Mouse (Mus musculus) spleen, postnatal 10 days (tissue): ENCODE data around the gene Them7.
A peak's percentile ranks its signal among the peaks of the same experiment; 100 is the strongest.

ENCODE experiments used
- DNase-seq, 2 experiments: peaks; one replicate each; pipeline ENCODE4 v3.0.0; 2021 to 2022; ENCODE audit warnings: low spot score in 2 of 2

Them7 gene

GRCm38 (mm10) chr2:105235380-105236115 is 11.4 kb downstream of the Them7 start:
- DNase-seq = no peak

GRCm38 (mm10) chr2:105237424-105237823 is 13.3 kb downstream of the Them7 start:
- no peak for DNase-seq

GRCm38 (mm10) chr2:105237841-105238240 is 13.7 kb downstream of the Them7 start:
- DNase-seq = no peak

- no peak for DNase-seq
Measured at GRCm38 (mm10) chr2:105238775-105239174, 14.7 kb downstream of the Them7 start.

GRCm38 (mm10) chr2:105240631-105241030 is 16.5 kb downstream of the Them7 start:
- no peak for DNase-seq

GRCm38 (mm10) chr2:105242940-105243339 is 18.8 kb downstream of the Them7 start:
- no peak for DNase-seq

- DNase-seq = no peak
Measured at GRCm38 (mm10) chr2:105244733-105245132, 20.6 kb downstream of the Them7 start.

GRCm38 (mm10) chr2:105251978-105252377 is 27.9 kb downstream of the Them7 start:
- no peak for DNase-seq

GRCm38 (mm10) chr2:105252824-105253223 is 28.7 kb downstream of the Them7 start:
- DNase-seq = no peak

- DNase-seq = no peak
Measured at GRCm38 (mm10) chr2:105255457-105255856, 31.3 kb downstream of the Them7 start.

- no peak for DNase-seq
Measured at GRCm38 (mm10) chr2:105256427-105257071, 32.4 kb downstream of the Them7 start.

GRCm38 (mm10) chr2:105257376-105257775 is 33.3 kb downstream of the Them7 start:
- DNase-seq = no peak

GRCm38 (mm10) chr2:105261335-105261734 is 37.2 kb downstream of the Them7 start:
- DNase-seq = no peak

GRCm38 (mm10) chr2:105263219-105263618 is 39.1 kb downstream of the Them7 start:
- no peak for DNase-seq

- no peak for DNase-seq
Measured at GRCm38 (mm10) chr2:105282407-105283077, 58.4 kb downstream of the Them7 start.

GRCm38 (mm10) chr2:105283811-105284210 is 59.7 kb downstream of the Them7 start:
- no peak for DNase-seq

GRCm38 (mm10) chr2:105284855-105285254 is 60.7 kb downstream of the Them7 start:
- no peak for DNase-seq

GRCm38 (mm10) chr2:105295823-105296222 is 71.7 kb downstream of the Them7 start:
- no peak for DNase-seq

- peak in 1 of 2 experiments; percentile 16 for DNase-seq
Measured at GRCm38 (mm10) chr2:105298888-105299287, 74.8 kb downstream of the Them7 start.

- DNase-seq = no peak
Measured at GRCm38 (mm10) chr2:105301082-105301481, 77.0 kb downstream of the Them7 start.

GRCm38 (mm10) chr2:105301531-105301930 is 77.4 kb downstream of the Them7 start:
- no peak for DNase-seq

- no peak for DNase-seq
Measured at GRCm38 (mm10) chr2:105303962-105304514, 79.9 kb downstream of the Them7 start.
